Mouse (Mus musculus) cerebellum, postnatal 4 days (tissue): ENCODE data around the gene Ptgis.

Source experiments
- DNase-seq, 2 experiments: peaks; one replicate each; pipeline ENCODE4 v3.0.0; 2022; ENCODE audit warnings: low spot score in 2 of 2, mixed read lengths in 1 of 2

Gene Ptgis

GRCm38 (mm10) chr2:167193361-167193760 is 47.0 kb downstream of the Ptgis start:
- DNase-seq, result no peak

GRCm38 (mm10) chr2:167190076-167190399 is 50.4 kb downstream of the Ptgis start, which contains the start of gene Kcnb1:
Gene Kcnb1, minus strand, starts transcription at chr2:167190155.
- DNase-seq, result peak; percentile 69 to 85

- peak in 1 of 2 experiments; percentile 22 for DNase-seq
Observed at GRCm38 (mm10) chr2:167189291-167190075, 50.9 kb downstream of the Ptgis start.

DNA sequence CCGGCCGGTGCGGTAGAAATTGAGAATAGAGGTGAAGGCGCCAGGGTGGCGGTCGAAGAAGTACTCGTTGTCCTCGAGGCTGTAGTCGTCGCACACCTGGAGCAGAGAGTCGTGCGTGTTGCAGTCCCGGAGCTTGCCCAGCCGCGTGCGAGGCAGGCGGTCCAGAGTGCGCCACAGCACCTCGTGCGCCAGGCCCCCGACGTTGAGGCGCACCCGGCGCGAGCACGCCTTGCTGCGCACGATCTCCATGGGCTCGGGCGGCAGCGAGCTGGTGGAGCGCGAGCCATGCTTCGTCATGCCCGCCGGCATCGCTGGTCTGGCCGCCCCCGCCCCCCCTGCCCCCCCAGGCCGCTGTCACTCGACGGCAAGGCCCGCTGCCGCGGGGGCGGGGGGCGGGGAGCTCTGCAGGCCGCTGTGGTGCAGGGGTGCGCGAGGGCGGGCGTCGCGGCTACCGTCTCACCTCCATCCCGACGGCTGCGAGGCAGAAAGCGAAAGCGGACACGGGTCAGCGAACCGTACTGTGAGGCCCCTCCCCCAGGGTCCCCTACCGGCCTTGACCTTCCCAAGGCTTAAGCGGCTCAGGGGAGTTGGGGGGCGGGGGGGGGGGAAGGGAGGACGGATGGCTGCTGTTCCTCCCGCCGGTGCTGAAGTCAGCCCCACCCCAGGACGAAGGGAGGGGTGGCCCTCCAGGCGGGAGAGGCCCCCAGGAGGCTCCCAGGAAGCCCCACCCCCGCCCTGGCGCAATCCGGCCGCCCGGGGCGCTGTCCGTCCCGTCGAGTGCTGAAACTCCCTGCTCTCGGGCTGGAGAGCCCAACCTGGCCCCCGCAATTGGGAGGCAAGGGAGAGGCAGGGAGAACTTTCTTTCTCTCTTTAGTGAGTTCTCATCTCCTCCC is 51.8 kb downstream of the Ptgis start:
- DNase-seq, result peak; percentile 46

DNA sequence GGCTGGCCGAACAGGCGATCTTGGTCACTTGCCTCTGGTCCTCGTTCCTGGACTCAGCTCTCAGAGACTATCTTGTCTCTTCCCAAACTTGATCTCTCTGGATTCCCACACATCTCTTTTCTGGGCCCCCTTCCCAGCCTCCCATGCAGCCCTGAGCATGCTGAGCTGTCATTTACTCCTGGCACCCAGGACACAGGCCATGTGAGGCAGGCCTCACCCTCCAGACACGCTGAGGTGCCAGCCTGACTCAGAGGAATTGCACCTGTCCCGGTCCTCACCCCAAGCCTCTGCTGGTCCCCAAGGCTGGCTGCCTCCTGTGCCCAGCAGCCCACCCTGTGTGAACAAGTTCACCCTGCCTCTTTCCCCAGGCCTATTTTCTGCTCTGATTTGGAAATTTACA is 53.3 kb downstream of the Ptgis start:
- DNase-seq, result no peak

GRCm38 (mm10) chr2:167186544-167186943 is 53.9 kb downstream of the Ptgis start:
- DNase-seq, result no peak

- DNase-seq, result no peak
Observed at GRCm38 (mm10) chr2:167186003-167186402, 54.4 kb downstream of the Ptgis start.

GRCm38 (mm10) chr2:167185432-167185831 is 55.0 kb downstream of the Ptgis start:
- DNase-seq, result no peak

DNA sequence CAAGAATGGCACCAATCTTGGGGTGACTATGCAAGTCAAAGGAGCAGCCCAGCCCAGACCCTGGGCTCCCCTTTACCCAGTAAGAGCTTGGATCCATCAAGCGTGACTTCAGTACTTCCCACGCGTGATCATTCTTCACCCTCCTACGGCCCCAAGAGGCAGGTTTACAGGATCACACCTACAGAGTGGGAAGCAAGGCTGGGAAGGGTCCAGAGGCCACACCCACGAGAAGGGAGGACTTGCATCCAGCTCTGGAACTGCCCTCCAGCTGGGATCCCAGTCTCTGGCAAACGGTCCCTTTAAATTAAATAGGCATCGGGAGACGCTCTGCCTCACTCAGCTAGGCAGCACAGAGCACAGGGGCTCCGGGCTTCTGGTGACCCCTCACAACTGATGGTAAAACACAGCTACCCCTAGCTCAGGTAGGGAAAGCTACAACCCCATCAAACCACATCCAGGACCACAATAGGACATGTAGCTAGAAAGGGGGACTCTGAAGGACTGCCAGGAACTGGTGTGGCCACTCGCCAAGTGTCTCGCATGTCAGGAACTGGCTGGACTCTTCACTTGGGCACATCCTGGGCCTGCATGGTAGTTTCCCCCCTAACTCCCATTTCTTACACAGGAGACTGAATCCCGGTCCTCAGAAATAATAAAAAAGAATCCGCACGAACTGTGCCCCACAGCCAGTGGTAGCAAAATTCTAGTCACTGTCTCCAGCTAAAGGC is 58.6 kb downstream of the Ptgis start:
- DNase-seq, result no peak

DNA sequence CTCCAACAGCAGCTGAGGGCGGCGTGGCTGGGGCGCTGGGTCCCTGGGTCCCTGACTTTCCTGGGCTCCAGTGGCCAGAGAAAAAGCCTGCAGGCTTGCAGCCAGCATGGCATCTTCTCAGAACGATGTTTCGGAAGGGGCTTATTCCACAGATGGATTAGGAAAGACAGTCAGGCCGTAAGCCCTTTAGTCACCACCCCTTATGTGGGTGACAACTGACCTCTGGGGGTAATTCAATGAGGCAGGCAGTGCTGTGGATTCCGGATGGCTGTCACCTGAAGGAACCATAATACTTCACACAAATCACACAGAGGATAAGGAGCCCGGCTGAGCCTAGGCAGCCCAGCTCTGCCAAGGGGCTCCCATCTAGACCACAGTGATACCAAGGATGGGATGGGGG is 59.3 kb downstream of the Ptgis start:
- no peak for DNase-seq

DNA sequence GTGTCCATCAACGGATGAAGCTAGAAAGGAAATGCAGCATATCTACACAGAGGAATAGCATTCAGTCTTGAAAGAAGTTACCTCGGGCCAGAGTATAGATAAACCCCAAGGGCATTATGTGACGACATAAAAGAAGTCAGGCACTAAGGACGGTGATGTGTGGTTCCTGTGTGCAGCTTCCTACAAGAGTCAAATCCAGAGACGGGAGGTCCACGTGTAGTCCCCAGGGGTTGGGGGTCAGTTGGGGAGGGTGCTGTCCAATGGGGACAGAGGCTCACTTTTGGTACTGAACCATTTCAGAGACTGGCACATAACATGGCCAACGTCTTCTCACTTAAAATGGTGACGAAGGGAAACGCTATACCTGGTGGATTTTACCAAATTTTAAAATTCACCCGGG is 61.1 kb downstream of the Ptgis start:
- DNase-seq, result no peak

DNA sequence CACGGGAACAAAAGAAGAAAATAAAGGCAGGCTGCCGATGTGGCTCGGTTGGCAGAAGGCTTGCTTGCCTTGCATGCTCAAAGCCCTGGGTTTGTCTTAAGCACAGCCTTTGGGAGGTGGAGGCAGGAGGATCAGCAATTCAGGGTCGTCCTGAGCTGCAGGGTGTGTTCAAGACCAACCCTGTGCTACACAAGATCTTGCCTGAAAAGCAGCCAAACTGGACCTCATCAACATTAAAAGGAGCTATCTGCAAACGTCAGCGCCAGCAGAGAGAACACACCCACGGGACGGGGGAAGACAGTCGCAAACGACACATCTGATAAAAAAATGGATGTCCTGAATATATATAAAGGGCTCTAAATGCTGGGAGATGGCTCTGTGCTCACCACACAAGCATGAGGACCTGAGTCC is 63.2 kb downstream of the Ptgis start:
- no peak for DNase-seq

- no peak for DNase-seq
Observed at GRCm38 (mm10) chr2:167175284-167175683, 65.1 kb downstream of the Ptgis start.

- DNase-seq, result no peak
Observed at GRCm38 (mm10) chr2:167173051-167173875, 67.1 kb downstream of the Ptgis start.

- no peak for DNase-seq
Observed at GRCm38 (mm10) chr2:167167515-167168212, 72.7 kb downstream of the Ptgis start.

GRCm38 (mm10) chr2:167163600-167163999 is 76.8 kb downstream of the Ptgis start:
- no peak for DNase-seq

- no peak for DNase-seq
Observed at GRCm38 (mm10) chr2:167163134-167163533, 77.3 kb downstream of the Ptgis start.

DNA sequence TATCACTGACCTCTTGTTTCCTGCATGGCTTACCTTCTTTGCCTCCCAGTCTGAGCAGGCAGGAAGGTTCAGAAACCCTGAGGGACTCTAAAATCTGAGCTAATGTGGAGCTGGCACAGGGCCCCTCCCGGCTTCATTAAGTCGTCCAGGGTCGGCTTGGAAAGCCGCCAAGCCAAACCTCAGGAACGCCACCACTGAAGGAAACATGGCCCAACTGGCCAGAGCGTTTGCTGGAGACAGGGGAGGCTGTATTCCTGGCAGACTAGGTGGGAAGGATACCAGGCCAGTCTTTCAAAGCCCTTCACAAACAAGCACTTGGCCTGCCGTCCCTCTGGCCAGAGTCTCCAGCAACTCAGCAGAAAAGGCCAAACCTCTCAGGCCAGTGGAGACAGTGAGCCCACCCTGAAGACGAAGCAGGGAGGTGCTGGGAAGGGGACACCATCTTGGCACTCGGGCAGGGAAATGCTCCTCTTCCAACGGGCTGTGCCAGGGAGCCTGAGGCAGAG is 77.8 kb downstream of the Ptgis start:
- DNase-seq, result peak in 1 of 2 experiments; percentile 44

DNA sequence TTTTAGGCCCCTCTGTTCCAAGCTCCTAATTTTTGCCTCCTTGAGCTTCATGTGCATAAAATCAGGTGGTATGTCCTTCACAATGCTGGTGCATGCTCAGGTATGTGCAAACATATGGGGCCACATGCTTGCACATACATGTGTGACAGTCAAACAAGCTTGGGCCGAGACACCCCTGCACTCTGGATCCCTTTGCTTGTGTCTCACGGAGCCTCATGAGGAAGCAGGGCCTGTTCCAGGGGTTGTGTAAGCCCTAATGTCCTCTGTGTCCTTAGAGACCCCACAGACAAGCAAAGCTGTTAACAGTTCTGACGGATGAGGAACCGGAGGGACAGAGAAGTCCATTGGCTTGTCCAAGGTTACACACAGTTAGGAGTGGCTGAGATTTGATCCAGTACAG is 80.7 kb downstream of the Ptgis start:
- DNase-seq, result no peak

- no peak for DNase-seq
Observed at GRCm38 (mm10) chr2:167158780-167159179, 81.6 kb downstream of the Ptgis start.
